Mouse (Mus musculus) layer of hippocampus, postnatal 25 days (tissue): ENCODE measurements around the gene Zc3h18. TPM values are rescaled to one million over a fixed set of nuclear protein-coding genes. Genes with fewer than 3 reads are reported as not detected.

Experiments
- DNase-seq, 2 experiments: peaks; one replicate each; pipeline ENCODE4 v3.0.0; 2022; ENCODE audit warnings: mixed read lengths in 2 of 2, low spot score in 1 of 2; ENCODE audit errors: extremely low spot score in 1 of 2
- total RNA-seq, 2 experiments: library from RNA; stranded (reverse); gene quantifications; 2 replicates each; pipeline ENCODE4 v1.2.3; 2021

Gene Zc3h18
- 10 to 100 TPM; 32.8 to 38.5 TPM for total RNA-seq

- DNase-seq = peak; percentile 97 to 99
Measured at GRCm38 (mm10) chr8:122376365-122377231, at the start of gene Zc3h18. TSS of gene Zc3h18 (plus strand) at chr8:122376609.

DNA sequence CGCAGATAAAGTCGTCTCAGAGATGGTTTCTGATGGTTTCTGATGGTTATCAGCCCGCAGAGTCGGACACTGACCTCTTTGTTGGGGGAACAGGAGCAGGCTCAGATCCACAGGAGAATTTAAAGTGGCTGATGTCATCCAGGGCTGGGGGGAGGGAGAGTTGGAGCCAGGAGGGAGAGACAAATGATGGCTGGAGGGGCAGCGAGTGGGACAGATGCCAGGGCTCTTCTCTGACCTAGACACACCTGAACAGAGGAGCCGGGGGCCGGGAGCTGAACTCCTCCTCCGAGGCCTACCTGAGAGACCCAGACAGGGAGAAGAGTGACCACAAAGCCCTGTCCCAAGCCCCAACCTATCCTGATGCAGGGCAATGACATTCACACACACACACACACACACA lies 47.3 kb upstream of the Zc3h18 start:
- no peak for DNase-seq

GRCm38 (mm10) chr8:122329553-122330239 lies 46.7 kb upstream of the Zc3h18 start:
- no peak for DNase-seq

DNA sequence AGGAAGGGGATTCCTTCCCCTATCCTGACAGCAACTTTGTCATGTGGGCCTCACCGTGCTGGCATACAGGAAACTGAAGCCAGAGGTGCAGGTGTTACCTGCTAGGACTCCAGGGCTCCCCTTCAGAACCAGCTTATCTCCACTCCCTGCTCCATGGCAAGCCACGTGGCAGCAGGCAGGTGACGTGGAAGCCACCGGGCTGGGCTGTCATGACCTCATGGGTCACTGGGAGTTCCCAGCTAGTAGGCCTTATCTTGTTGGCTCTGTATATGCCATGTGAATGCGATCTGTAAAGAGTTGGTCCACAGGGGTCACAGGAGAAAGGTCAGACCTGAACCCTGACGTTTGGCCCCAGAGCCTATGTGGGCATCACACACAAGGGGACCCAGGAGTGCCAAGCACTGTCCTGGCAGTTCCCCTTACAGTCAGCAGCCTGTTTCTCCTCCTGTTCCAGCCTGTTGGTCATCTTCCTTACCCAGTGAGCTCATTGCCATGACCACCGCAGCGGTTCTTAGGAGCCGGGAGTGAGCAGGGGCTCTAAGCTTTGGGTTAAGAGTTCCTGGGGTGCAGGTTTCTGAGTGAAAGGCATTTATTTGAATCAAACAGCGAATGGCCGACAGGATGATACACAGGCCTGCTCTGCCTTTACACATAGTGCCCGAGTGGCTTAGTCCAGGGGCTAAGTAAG lies 45.8 kb upstream of the Zc3h18 start:
- no peak for DNase-seq

DNA sequence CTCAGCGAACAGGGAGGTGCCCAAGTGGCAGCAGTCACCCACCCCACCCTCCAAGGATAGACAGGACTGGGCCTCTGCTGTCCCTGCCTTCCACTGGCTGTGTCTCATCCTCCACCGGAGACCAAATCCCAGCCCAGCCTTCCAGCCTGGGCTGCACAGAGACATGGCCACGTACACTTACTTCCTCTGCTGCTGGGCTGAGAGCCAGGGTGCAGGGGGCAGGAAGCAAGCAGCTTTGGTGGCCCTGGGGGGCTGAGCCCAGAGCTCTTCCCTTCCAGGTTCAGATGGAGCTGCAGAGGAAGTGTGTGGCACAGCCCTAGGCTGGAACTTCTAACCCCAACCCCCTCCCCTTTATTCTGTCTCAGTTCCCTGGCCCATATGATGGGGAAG lies 45.3 kb upstream of the Zc3h18 start:
- DNase-seq = no peak

DNA sequence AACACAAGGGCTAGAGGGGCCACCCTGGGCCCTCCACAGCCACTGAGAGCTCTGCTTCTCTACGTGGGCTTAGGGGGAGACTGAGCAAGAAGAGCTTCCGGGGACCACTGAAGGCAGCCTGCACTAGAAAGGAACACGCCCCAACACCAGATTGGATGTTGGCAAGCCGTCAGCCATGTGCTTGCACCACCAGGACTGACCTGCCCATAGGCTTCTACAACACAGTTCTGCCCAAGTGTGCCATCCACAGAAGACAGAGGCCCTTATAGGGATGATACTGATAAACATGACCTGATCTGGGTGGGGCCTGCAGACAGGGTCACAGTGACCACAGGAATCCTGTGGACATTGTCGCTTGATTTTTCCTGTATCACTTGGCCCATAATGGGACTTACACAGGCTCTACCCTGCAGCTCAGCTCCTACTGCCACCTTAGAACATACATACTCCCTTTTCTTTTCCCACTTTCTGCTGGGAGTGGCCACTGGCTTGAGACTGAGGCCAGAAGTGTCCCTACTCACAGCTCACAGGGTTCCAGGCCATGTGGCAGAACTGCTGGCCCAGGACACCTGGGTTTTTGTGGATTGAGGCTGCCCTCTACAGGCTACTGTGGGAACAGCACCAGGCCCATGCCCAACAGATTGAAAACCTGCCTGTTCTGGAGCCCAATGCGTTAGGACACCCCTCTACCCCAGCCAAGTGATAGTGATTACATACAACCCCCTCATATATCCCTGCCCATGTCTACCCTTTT lies 43.5 kb upstream of the Zc3h18 start:
- DNase-seq = peak; percentile 85 to 93

DNA sequence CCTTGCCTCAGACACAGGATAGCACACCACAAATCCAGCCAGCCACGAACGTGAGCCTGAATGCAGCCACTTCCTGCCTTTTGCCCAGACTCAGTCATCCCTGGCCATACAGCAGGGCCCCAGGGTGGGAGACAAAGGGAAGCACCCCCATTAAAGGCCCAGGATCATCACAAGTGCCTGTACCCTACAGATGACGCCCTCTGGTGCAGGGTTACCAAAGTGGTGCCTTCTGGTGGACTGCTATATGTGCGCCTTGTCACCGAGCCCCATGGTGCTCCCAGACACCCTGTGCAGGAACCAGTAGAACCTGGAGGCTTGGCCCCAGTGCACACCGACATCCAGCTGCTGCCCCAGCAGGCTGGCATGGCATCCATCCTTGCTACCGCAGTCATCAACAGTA lies 42.9 kb upstream of the Zc3h18 start:
- DNase-seq = no peak

- no peak for DNase-seq
Measured at GRCm38 (mm10) chr8:122334791-122335490, 41.5 kb upstream of the Zc3h18 start.

GRCm38 (mm10) chr8:122335638-122336250 lies 40.7 kb upstream of the Zc3h18 start:
- peak in 1 of 2 experiments; percentile 34 for DNase-seq

DNA sequence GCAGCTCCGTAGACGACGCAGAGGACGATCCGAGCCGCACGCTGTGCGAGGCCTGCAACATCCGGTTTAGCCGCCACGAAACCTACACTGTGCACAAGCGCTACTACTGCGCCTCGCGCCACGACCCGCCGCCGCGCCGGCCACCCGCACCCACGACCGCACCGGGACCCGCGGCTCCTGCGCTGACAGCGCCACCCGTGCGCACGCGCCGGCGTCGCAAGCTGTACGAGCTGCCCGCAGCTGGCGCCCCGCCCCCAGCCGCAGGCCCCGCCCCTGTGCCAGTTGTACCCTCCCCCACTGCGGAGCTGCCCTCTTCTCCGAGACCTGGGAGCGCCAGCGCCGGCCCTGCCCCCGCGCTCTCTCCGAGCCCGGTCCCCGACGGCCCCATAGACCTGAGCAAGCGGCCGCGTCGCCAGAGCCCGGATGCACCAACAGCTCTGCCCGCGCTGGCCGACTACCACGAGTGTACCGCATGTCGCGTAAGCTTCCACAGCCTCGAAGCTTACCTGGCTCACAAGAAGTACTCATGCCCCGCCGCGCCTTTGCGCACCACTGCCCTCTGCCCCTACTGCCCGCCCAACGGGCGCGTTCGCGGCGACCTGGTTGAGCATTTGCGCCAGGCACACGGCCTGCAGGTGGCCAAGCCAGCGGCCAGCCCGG lies 40.0 kb upstream of the Zc3h18 start:
- peak; percentile 52 to 54 for DNase-seq

GRCm38 (mm10) chr8:122338852-122339251 lies 37.6 kb upstream of the Zc3h18 start:
- DNase-seq = no peak

DNA sequence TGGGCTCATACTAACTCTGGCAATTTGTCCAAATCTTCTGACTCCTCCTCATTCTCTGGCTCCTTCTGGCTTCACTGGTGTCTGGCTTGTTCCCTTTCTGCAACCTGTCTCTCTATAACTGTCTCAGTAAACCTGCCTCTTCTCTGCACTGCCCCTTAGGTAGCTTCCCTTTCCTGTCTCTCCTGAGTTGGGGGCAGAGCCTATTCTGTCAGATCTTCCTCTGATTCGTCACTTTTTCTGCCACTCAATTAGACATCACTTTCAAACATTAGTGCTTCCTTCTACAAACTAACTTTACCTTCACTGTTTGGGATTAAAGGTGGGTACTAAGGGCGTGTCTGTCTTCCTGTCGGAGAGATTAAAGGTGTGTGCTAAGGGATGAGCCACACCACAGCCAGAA lies 35.6 kb upstream of the Zc3h18 start:
- DNase-seq = no peak

GRCm38 (mm10) chr8:122341790-122342189 lies 34.6 kb upstream of the Zc3h18 start:
- DNase-seq = no peak

DNA sequence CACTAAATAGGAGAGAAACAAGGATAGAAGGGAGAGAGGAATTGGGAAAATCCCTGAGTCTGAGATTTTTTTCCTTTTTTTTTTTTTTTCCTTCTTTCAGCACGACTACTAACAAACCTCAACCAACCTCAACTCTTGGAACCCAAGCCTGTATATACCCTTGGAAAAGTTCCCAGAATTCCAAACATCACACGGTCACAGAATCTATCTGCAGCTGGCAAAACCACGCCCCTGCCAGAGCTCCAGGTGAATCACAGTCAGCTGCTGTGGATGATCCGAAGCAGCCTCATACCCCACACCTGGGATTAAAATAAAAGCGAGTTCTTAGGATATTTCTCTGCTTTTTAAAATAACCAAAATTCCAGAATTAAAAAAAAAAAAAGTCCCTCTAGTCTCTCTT lies 34.0 kb upstream of the Zc3h18 start:
- DNase-seq = no peak

DNA sequence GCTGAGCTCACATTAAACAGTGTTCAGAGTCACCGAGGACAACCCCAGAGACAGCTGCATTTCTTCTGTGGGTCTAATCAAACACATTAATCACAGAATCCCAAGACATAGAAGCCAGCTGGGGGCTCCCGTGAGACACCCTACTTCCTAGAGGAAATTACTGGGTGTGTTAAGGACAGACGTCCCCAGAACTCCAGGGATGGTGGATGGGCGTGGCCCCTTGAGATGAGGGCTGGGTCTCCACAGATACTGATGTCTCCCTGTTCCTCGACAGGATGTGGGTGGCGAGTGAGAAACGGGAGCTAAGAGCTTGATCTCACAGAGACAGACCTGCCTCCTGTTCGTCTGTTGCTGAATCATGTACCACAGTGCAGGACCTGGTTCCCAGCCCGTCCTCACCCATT lies 33.6 kb upstream of the Zc3h18 start:
- no peak for DNase-seq

GRCm38 (mm10) chr8:122343341-122343740 lies 33.1 kb upstream of the Zc3h18 start:
- DNase-seq = no peak

- no peak for DNase-seq
Measured at GRCm38 (mm10) chr8:122343758-122344157, 32.7 kb upstream of the Zc3h18 start.

GRCm38 (mm10) chr8:122344219-122344618 lies 32.2 kb upstream of the Zc3h18 start:
- no peak for DNase-seq
